Mouse (Mus musculus) hindbrain, postnatal 0 days (tissue): ENCODE data around the gene Slco1b2. TPM values are rescaled to one million over a fixed set of nuclear protein-coding genes. Genes with fewer than 3 reads are reported as not detected.
"Not testable (repeated sequence)": the region's sequence is repeated elsewhere in the genome, so short reads cannot be mapped to it uniquely, and the experiment has no call there.

Source experiments
- ATAC-seq: fragments of 200-750 bp; cut with Nextera tagmentation; 2 replicates; pipeline ENCODE4 v1.8.0; 2017; ENCODE audit warnings: mild to moderate bottlenecking, moderate TSS enrichment, moderate library complexity
- DNase-seq: peaks from one replicate; pipeline ENCODE4 v3.0.0-alpha.2; 2015; ENCODE audit warnings: low spot score
- H3K27ac ChIP-seq: fragments of 300-500 bp; sonication (generic); 2 replicates; pipeline ENCODE4 v1.5.1; 2014; ENCODE audit warnings: mild to moderate bottlenecking
- H3K27me3 ChIP-seq: fragments of 300-500 bp; sonication (generic); 2 replicates; pipeline ENCODE4 v1.6.1; 2014; ENCODE audit warnings: low read length, mixed read lengths; ENCODE audit not compliant: insufficient read depth
- H3K36me3 ChIP-seq: fragments of 300-500 bp; sonication (generic); 2 replicates; pipeline ENCODE4 v1.6.1; 2014; ENCODE audit warnings: low read length, mixed read lengths; ENCODE audit not compliant: insufficient read depth
- H3K4me1 ChIP-seq: fragments of 300-500 bp; sonication (generic); 2 replicates; pipeline ENCODE4 v1.6.1; 2014; ENCODE audit warnings: antibody characterized with exemption, low read length, mixed read lengths; ENCODE audit not compliant: insufficient read depth
- H3K4me2 ChIP-seq: fragments of 300-500 bp; sonication (generic); 2 replicates; pipeline ENCODE4 v1.6.1; 2014; ENCODE audit warnings: low read depth, mild to moderate bottlenecking, low read length, moderate library complexity, mixed read lengths
- H3K4me3 ChIP-seq: fragments of 300-500 bp; sonication (generic); 2 replicates; pipeline ENCODE4 v1.5.1; 2014; ENCODE audit warnings: low read length
- H3K9ac ChIP-seq: fragments of 300-500 bp; sonication (generic); replicated peaks from 2 replicates; pipeline ENCODE4 v1.6.1; 2014; ENCODE audit warnings: mild to moderate bottlenecking, low read length, moderate library complexity, mixed read lengths
- H3K9me3 ChIP-seq: fragments of 300-500 bp; sonication (generic); 2 replicates; pipeline ENCODE4 v1.6.1; 2016; ENCODE audit warnings: low read length, mixed read lengths
- CTCF ChIP-seq: IDR thresholded peaks from 2 replicates; pipeline ENCODE4 v1.5.1; 2016; ENCODE audit warnings: antibody characterized with exemption, control low read depth, low read depth
- WGBS: fragments of 180-500 bp; shearing (Covaris S2); extraction: QIAGEN DNeasy Blood & Tissue Kit; methylation state at CpG from one replicate; pipeline ENCODE4 v1.1.7; 2014; 5-methylcytosine and 5-hydroxymethylcytosine counted together
- polyA plus RNA-seq: library from polyadenylated mRNA; unstranded; fragments of >200 nt; fragmentation: Nextera tagmentation; extraction: Ambion mirVana; gene quantifications from 2 replicates; pipeline ENCODE4 v1.2.1, GENCODE M21; 2015
- total RNA-seq: library from RNA; depleted of rRNA; stranded (reverse); fragments of >200 nt; gene quantifications from 2 replicates; pipeline ENCODE4 v1.2.3, GENCODE M21; 2014; rRNA removed

The Slco1b2 gene
- total RNA-seq (not detected in 2 replicates), polyA plus RNA-seq (not detected in 2 replicates)

DNA sequence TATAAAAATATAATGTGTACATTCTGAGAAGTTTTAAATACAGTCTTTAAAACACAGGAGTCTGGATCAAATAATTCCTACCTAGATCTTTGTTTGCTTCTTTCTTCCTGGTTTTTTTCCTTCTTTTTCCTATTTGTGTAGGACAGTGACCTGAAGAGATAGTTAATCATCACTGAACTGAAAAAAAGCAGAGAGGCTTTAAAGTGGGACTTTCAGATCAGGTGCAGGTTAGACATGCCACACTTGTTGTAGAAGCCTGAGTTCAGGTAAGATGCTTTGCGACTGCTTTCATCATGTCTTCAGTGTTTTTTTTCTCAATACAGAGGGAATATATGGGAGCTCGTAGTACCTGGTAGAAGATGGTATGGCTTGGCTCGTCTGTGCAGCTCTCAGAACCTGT, at the start of gene Slco1b2:
Gene Slco1b2, plus strand, starts transcription at position 228 of the 400 bp plus-strand sequence.
- Histone ChIP-seq H3K4me2 (no peak within 1 kb of the TSS), H3K36me3 (no peaks in the 10 kb centered on the region), H3K9ac (no peak within 1 kb of the TSS), H3K4me1 (no peaks in the 10 kb centered on the region), H3K27ac (no peak within 1 kb of the TSS), H3K27me3 (no peaks in the 10 kb centered on the region), H3K4me3 (no peak within 1 kb of the TSS), H3K9me3 (no peaks in the 10 kb centered on the region)
- 84% methylated on average over 3 of the region's 3 CpGs for WGBS
- DNase-seq = no peak
- no peak for TF ChIP-seq CTCF
- no peak for ATAC-seq

- Histone ChIP-seq H3K4me2 (no peak overlapping the region), H3K4me3 (no peak overlapping the region), H3K36me3 (no peaks in the 10 kb centered on the region), H3K9me3 (no peaks in the 10 kb centered on the region), H3K27ac (no peak overlapping the region), H3K4me1 (no peaks in the 10 kb centered on the region), H3K9ac (no peak overlapping the region), H3K27me3 (no peaks in the 10 kb centered on the region)
- no peak for DNase-seq
- no peak for ATAC-seq
- WGBS = 81% methylated on average over 1 of the region's 1 CpGs
- TF ChIP-seq CTCF = no peak
Measured at GRCm38 (mm10) chr6:141584791-141585403, 44.4 kb upstream of the Slco1b2 start.

DNA sequence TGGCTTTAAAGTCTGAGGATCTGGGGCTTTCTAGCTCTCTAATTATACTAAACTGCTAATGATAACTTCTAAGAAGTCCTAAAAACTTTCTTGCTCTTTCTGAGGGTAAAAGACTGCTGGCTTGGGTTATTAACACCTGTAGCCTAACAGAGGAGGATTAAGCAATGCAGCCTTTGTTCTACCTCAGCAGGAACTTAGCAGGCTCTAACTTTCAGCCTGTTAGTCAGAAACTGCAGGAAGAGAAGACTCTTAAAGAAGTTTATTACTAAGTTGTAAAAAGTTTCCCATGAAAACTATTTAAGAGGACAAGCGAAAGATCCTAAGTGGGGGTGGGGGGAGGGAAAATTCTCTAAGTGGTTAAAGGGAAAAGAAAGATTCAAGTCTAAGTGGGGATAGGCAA, 39.3 kb upstream of the Slco1b2 start:
- no peaks in the 10 kb centered on the region for H3K36me3 ChIP-seq
- 72% methylated on average over 1 of the region's 1 CpGs for WGBS
- no peak for TF ChIP-seq CTCF
- no peak overlapping the region for H3K9ac ChIP-seq
- ATAC-seq = no peak
- H3K4me2 ChIP-seq = no peak overlapping the region
- H3K4me1 ChIP-seq = no peaks in the 10 kb centered on the region
- H3K27ac ChIP-seq = no peak overlapping the region
- H3K4me3 ChIP-seq = no peak overlapping the region
- DNase-seq = no peak
- H3K27me3 ChIP-seq = no peaks in the 10 kb centered on the region
- no peaks in the 10 kb centered on the region for H3K9me3 ChIP-seq

- ATAC-seq, H3K36me3 ChIP-seq, H3K9me3 ChIP-seq, H3K4me1 ChIP-seq, H3K9ac ChIP-seq, H3K4me2 ChIP-seq, DNase-seq, H3K27me3 ChIP-seq, H3K4me3 ChIP-seq, H3K27ac ChIP-seq: not testable (repeated sequence)
- WGBS = 57% methylated on average over 4 of the region's 4 CpGs
Measured at GRCm38 (mm10) chr6:141590598-141591200, 38.6 kb upstream of the Slco1b2 start.

- no peak for DNase-seq
- Histone ChIP-seq H3K27me3 (no peaks in the 10 kb centered on the region), H3K9me3 (0 out of 2 replicates have a peak, but pooled peaks cover 4% of the 10 kb centered on the region), H3K4me1 (no peaks in the 10 kb centered on the region), H3K27ac (no peak overlapping the region), H3K36me3 (no peaks in the 10 kb centered on the region), H3K9ac (no peak overlapping the region), H3K4me3 (no peak overlapping the region), H3K4me2 (no peak overlapping the region)
- TF ChIP-seq CTCF = no peak
- ATAC-seq = no peak
- WGBS = 90% methylated on average over 2 of the region's 2 CpGs
Measured at GRCm38 (mm10) chr6:141596081-141596480, 33.2 kb upstream of the Slco1b2 start.

- no peak overlapping the region for H3K4me3 ChIP-seq
- no peak for TF ChIP-seq CTCF
- no peak for ATAC-seq
Measured at GRCm38 (mm10) chr6:141597037-141597436, 32.3 kb upstream of the Slco1b2 start.

GRCm38 (mm10) chr6:141600940-141601339, 28.4 kb upstream of the Slco1b2 start:
- Histone ChIP-seq H3K36me3 (no peaks in the 10 kb centered on the region), H3K4me2 (no peak overlapping the region), H3K4me3 (no peak overlapping the region), H3K27ac (no peak overlapping the region), H3K4me1 (no peaks in the 10 kb centered on the region), H3K9me3 (0 out of 2 replicates have a peak, but pooled peaks cover 4% of the 10 kb centered on the region), H3K9ac (no peak overlapping the region), H3K27me3 (no peaks in the 10 kb centered on the region)
- TF ChIP-seq CTCF = no peak
- ATAC-seq (no peak), DNase-seq (no peak)
- WGBS = 65% methylated on average over 9 of the region's 9 CpGs

More at GRCm38 (mm10) chr6:141597037-141597436, 32.3 kb upstream of the Slco1b2 start:
- H3K36me3 ChIP-seq = no peaks in the 10 kb centered on the region
- H3K4me1 ChIP-seq = no peaks in the 10 kb centered on the region
- WGBS = 96% methylated on average over 2 of the region's 2 CpGs
- 0 out of 2 replicates have a peak, but pooled peaks cover 4% of the 10 kb centered on the region for H3K9me3 ChIP-seq
- H3K4me2 ChIP-seq = no peak overlapping the region
- H3K27me3 ChIP-seq = no peaks in the 10 kb centered on the region
- no peak overlapping the region for H3K9ac ChIP-seq
- DNase-seq = no peak
- no peak overlapping the region for H3K27ac ChIP-seq
